Comparison of ENCODE assay signal across 9 mouse cellular contexts in the genomic region with DNA sequence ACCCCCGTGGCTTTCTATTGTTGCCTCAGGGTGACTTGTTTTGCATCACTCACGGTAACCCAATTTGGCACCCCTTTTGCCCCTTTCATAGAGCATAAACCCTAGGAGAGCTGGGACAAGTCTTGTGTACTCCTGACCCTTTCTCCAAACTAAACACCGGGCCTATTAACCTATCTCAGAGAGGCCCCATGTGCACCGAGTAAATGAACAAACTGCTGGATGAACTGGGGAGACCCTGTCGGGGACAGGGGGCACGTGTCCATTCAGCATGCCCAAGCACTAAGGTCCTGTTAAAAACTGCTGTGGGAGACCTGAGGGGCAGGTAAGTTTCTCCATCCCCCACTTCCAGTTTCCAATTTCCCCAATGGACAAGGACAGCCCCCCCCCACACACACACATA. TPM values are rescaled to one million over a fixed set of nuclear protein-coding genes. Genes with fewer than 3 reads are reported as not detected.
DNase-seq lines count a peak whose midpoint lies in the region; ATAC-seq and TF ChIP-seq lines count a peak whose summit lies in the region.
"Had no signal": no experiment of that assay in that cellular context is flagged by ENCODE, and none has a peak within 500 bp of the region (broad histone marks: within the 10 kb centered on the region; RNA-seq: fewer than 3 reads in every experiment).

No protein-coding gene starts in this region.

- intact Hi-C loops in heart, adult 2 months (cut with DNase I) = no loop called here
- intact Hi-C loops in heart, postnatal 36 days (cut with DNase I) = no loop called here

- WGBS in heart, adult 2 months = 56% methylated on average over 6 of the region's 6 CpGs
- WGBS in embryonic facial prominence, embryonic 14.5 days = 34% methylated on average over 6 of the region's 6 CpGs
- WGBS in midbrain, embryonic 13.5 days = 28% methylated on average over 6 of the region's 6 CpGs

- no peak for ATAC-seq in embryonic facial prominence, embryonic 14.5 days (ENCODE audit: low read depth)
- ATAC-seq in midbrain, embryonic 13.5 days = no peak
- ATAC-seq in megakaryocyte-erythroid progenitor cell, adult 5-6 weeks (replicated peaks; ENCODE audit: low FRiP score, low TSS enrichment, poor library complexity, severe bottlenecking) = no peak

- H3K36me3 ChIP-seq in heart, adult 2 months (ENCODE audit: control insufficient read depth, insufficient read depth, low read length) = no peaks in the 10 kb centered on the region; the same call in 1 of the 2 replicates
- H3K36me3 ChIP-seq in embryonic facial prominence, embryonic 14.5 days (ENCODE audit: control insufficient read depth, insufficient read depth, low read length) = no peaks in the 10 kb centered on the region
- 0 out of 2 replicates have a peak, but pooled peaks cover 9% of the 10 kb centered on the region for H3K36me3 ChIP-seq in midbrain, embryonic 13.5 days

- peak overlapping the region; percentile 53; the same call in 1 of the 2 replicates for H3K9ac ChIP-seq in heart, adult 2 months (ENCODE audit: low read depth, low read length)
- H3K9ac ChIP-seq in embryonic facial prominence, embryonic 14.5 days (ENCODE audit: low read depth, low read length) = peak overlapping the region; percentile 62
- H3K9ac ChIP-seq in midbrain, embryonic 13.5 days (replicated peaks) = 0 out of 2 replicates have a peak overlapping the region, but pooled peaks have one; percentile 66

- no peaks in the 10 kb centered on the region for H3K27me3 ChIP-seq in heart, adult 2 months (ENCODE audit: control insufficient read depth, insufficient read depth, low read length)
- no peaks in the 10 kb centered on the region for H3K27me3 ChIP-seq in embryonic facial prominence, embryonic 14.5 days (replicated peaks; ENCODE audit: control insufficient read depth, insufficient read depth, low read length)
- H3K27me3 ChIP-seq in midbrain, embryonic 13.5 days = no peaks in the 10 kb centered on the region

- no peaks in the 10 kb centered on the region for H3K79me2 ChIP-seq in heart, adult 2 months (replicated peaks; ENCODE audit: control insufficient read depth, insufficient read depth, low read length)

- peak overlapping the region; percentile 20 for H3K27ac ChIP-seq in heart, adult 2 months
- no peak overlapping the region for H3K27ac ChIP-seq in embryonic facial prominence, embryonic 14.5 days (replicated peaks; ENCODE audit: low read depth, low read length)
- no peak overlapping the region for H3K27ac ChIP-seq in midbrain, embryonic 13.5 days

- TF ChIP-seq EP300 in heart, adult 2 months (IDR thresholded peaks at IDR 0.05; ENCODE audit: insufficient read depth, low read depth, low read length) = no peak

- H3K4me1 ChIP-seq in heart, adult 2 months (ENCODE audit: control insufficient read depth, insufficient read depth, low read length) = peaks cover 4% of the 10 kb centered on the region
- H3K4me1 ChIP-seq in embryonic facial prominence, embryonic 14.5 days (ENCODE audit: control insufficient read depth, insufficient read depth, low read length) = peaks cover 12% of the 10 kb centered on the region
- H3K4me1 ChIP-seq in midbrain, embryonic 13.5 days (replicated peaks) = peaks cover 13% of the 10 kb centered on the region

- no peak for DNase-seq in heart, adult 2 months
- DNase-seq in heart, postnatal 36 days = no peak
- DNase-seq in embryonic facial prominence, embryonic 14.5 days (ENCODE audit: low spot score) = no peak
- peak; percentile 42 to 48 for DNase-seq in kidney, adult 8-10 months
- DNase-seq in thymus, postnatal 0 days (ENCODE audit: low spot score) = no peak
- DNase-seq in cerebellum, adult 8-10 months = no peak
- DNase-seq: cerebellum, adult 9-11 months had no signal

- H3K9me3 ChIP-seq in embryonic facial prominence, embryonic 14.5 days (ENCODE audit: control insufficient read depth, low read length) = no peaks in the 10 kb centered on the region
- no peaks in the 10 kb centered on the region for H3K9me3 ChIP-seq in midbrain, embryonic 13.5 days

- H3K4me2 ChIP-seq in embryonic facial prominence, embryonic 14.5 days (ENCODE audit: low read depth, low read length) = peak overlapping the region; percentile 66
- peak overlapping the region; percentile 76 for H3K4me2 ChIP-seq in midbrain, embryonic 13.5 days (replicated peaks)

- no peak overlapping the region for H3K4me3 ChIP-seq in heart, adult 2 months
- H3K4me3 ChIP-seq in embryonic facial prominence, embryonic 14.5 days (ENCODE audit: low read depth, low read length) = peak overlapping the region; percentile 53
- peak overlapping the region; percentile 48 for H3K4me3 ChIP-seq in midbrain, embryonic 13.5 days (replicated peaks)

- no peak for TF ChIP-seq POLR2A in heart, adult 2 months (IDR thresholded peaks at IDR 0.05; ENCODE audit: insufficient read depth, low read depth, low read length)

- no peak for TF ChIP-seq CTCF in heart, adult 2 months (IDR thresholded peaks at IDR 0.05)

RNA-seq across cellular contexts. Expression of gene Tcn2, which starts 1.0 kb away (rescaled TPM):
- 10 to 100 TPM; 41.3 to 42.9 TPM for total RNA-seq in heart, adult 2 months (2021)
- 69.4 and 90.6 TPM in 2 replicates for polyA plus RNA-seq in heart, adult 2 months (2012; rRNA removed)
- 10 to 100 TPM; 43.7 to 52.1 TPM for total RNA-seq in heart, postnatal 36 days (2021)
- polyA plus RNA-seq in embryonic facial prominence, embryonic 14.5 days (2014; fragmentation: Nextera tagmentation; extraction: Ambion mirVana) = 49.0 and 50.4 TPM in 2 replicates
- 16.6 and 20.3 TPM in 2 replicates for polyA plus RNA-seq in midbrain, embryonic 13.5 days (2015; fragmentation: Nextera tagmentation; extraction: Ambion mirVana)
- 25.5 and 27.1 TPM in 2 replicates for polyA plus RNA-seq in thymus, postnatal 0 days (2015; fragmentation: Nextera tagmentation; extraction: Ambion mirVana)
- total RNA-seq in megakaryocyte-erythroid progenitor cell, adult 5-6 weeks (2014; fragmentation: Nextera tagmentation) = 4.0 and 6.7 TPM in 2 replicates
- total RNA-seq in megakaryocyte-erythroid progenitor cell, adult 5-6 weeks (2017) = 4.4 and 5.9 TPM in 2 replicates

RNA-seq across cellular contexts. Expression of gene Slc35e4, which starts 16.5 kb away (rescaled TPM):
- 1 to 10 TPM; 3.9 to 6.9 TPM for total RNA-seq in heart, adult 2 months (2021)
- polyA plus RNA-seq in heart, adult 2 months (2012; rRNA removed) = 4.5 and 6.3 TPM in 2 replicates
- 1 to 10 TPM; 5.3 to 5.5 TPM for total RNA-seq in heart, postnatal 36 days (2021)
- polyA plus RNA-seq in embryonic facial prominence, embryonic 14.5 days (2014; fragmentation: Nextera tagmentation; extraction: Ambion mirVana) = 5.8 and 6.4 TPM in 2 replicates
- polyA plus RNA-seq in midbrain, embryonic 13.5 days (2015; fragmentation: Nextera tagmentation; extraction: Ambion mirVana) = 10.3 TPM in 2 replicates
- polyA plus RNA-seq in thymus, postnatal 0 days (2015; fragmentation: Nextera tagmentation; extraction: Ambion mirVana) = 0.87 and 0.99 TPM in 2 replicates
- 0.35 TPM in 1 of 2 replicates, not detected in the other for total RNA-seq in megakaryocyte-erythroid progenitor cell, adult 5-6 weeks (2014; fragmentation: Nextera tagmentation)
- 0.09 TPM in 1 of 2 replicates, not detected in the other for total RNA-seq in megakaryocyte-erythroid progenitor cell, adult 5-6 weeks (2017)

RNA-seq across cellular contexts. Expression of gene Pes1, which starts 32.8 kb away (rescaled TPM):
- 10 to 100 TPM; 26.6 to 27.3 TPM for total RNA-seq in heart, adult 2 months (2021)
- polyA plus RNA-seq in heart, adult 2 months (2012; rRNA removed) = 19.4 and 26.5 TPM in 2 replicates
- 10 to 100 TPM; 27.9 to 29.2 TPM for total RNA-seq in heart, postnatal 36 days (2021)
- 59.7 and 62.9 TPM in 2 replicates for polyA plus RNA-seq in embryonic facial prominence, embryonic 14.5 days (2014; fragmentation: Nextera tagmentation; extraction: Ambion mirVana)
- 67.5 and 70.2 TPM in 2 replicates for polyA plus RNA-seq in midbrain, embryonic 13.5 days (2015; fragmentation: Nextera tagmentation; extraction: Ambion mirVana)
- polyA plus RNA-seq in thymus, postnatal 0 days (2015; fragmentation: Nextera tagmentation; extraction: Ambion mirVana) = 54.9 and 66.4 TPM in 2 replicates
- 107 and 117 TPM in 2 replicates for total RNA-seq in megakaryocyte-erythroid progenitor cell, adult 5-6 weeks (2014; fragmentation: Nextera tagmentation)
- 143 and 228 TPM in 2 replicates for total RNA-seq in megakaryocyte-erythroid progenitor cell, adult 5-6 weeks (2017)

RNA-seq across cellular contexts. Expression of gene Dusp18, which starts 35.9 kb away (rescaled TPM):
- 10 to 100 TPM; 32.6 to 47.8 TPM for total RNA-seq in heart, adult 2 months (2021)
- 29.1 and 52.6 TPM in 2 replicates for polyA plus RNA-seq in heart, adult 2 months (2012; rRNA removed)
- total RNA-seq in heart, postnatal 36 days (2021) = 10 to 100 TPM; 28.3 to 48.8 TPM
- 10.0 and 10.5 TPM in 2 replicates for polyA plus RNA-seq in embryonic facial prominence, embryonic 14.5 days (2014; fragmentation: Nextera tagmentation; extraction: Ambion mirVana)
- 39.2 and 39.8 TPM in 2 replicates for polyA plus RNA-seq in midbrain, embryonic 13.5 days (2015; fragmentation: Nextera tagmentation; extraction: Ambion mirVana)
- polyA plus RNA-seq in thymus, postnatal 0 days (2015; fragmentation: Nextera tagmentation; extraction: Ambion mirVana) = 0.62 and 0.71 TPM in 2 replicates
- 0.35 TPM in 1 of 2 replicates, not detected in the other for total RNA-seq in megakaryocyte-erythroid progenitor cell, adult 5-6 weeks (2014; fragmentation: Nextera tagmentation)
- not detected in 2 replicates for total RNA-seq in megakaryocyte-erythroid progenitor cell, adult 5-6 weeks (2017)

RNA-seq across cellular contexts. Expression of gene 4921536K21Rik, which starts 36.0 kb away (rescaled TPM):
- under 1 TPM; 0.57 to 0.81 TPM for total RNA-seq in heart, adult 2 months (2021)
- 0.57 and 0.76 TPM in 2 replicates for polyA plus RNA-seq in heart, adult 2 months (2012; rRNA removed)
- under 1 TPM; 0.54 to 0.92 TPM for total RNA-seq in heart, postnatal 36 days (2021)
- 0.17 and 0.21 TPM in 2 replicates for polyA plus RNA-seq in embryonic facial prominence, embryonic 14.5 days (2014; fragmentation: Nextera tagmentation; extraction: Ambion mirVana)
- polyA plus RNA-seq in midbrain, embryonic 13.5 days (2015; fragmentation: Nextera tagmentation; extraction: Ambion mirVana) = 0.54 and 0.67 TPM in 2 replicates
- 0.06 and 0.08 TPM in 2 replicates for polyA plus RNA-seq in thymus, postnatal 0 days (2015; fragmentation: Nextera tagmentation; extraction: Ambion mirVana)
- not detected in 2 replicates for total RNA-seq in megakaryocyte-erythroid progenitor cell, adult 5-6 weeks (2014; fragmentation: Nextera tagmentation)
- 0.56 TPM in 1 of 2 replicates, not detected in the other for total RNA-seq in megakaryocyte-erythroid progenitor cell, adult 5-6 weeks (2017)

Comparison
In these comparisons a context has a peak if more than half of its experiments do, and no peak if none do; other contexts are left out.
1. DNase-seq: peak in kidney, adult 8-10 months (2 of 2); none in heart, adult 2 months (0 of 2), heart, postnatal 36 days (0 of 2), embryonic facial prominence, embryonic 14.5 days (single experiment), thymus, postnatal 0 days (single experiment) and cerebellum, adult 8-10 months (single experiment).
2. Peak in every context shown above with its lines, with median percentiles within 50 percentile points of each other: H3K9ac ChIP-seq.